Mouse (Mus musculus): ENCODE results near the gene Csdc2. TPM values are rescaled to one million over a fixed set of nuclear protein-coding genes. Genes with fewer than 3 reads are reported as not detected.

Gene Csdc2
- 33.4 and 35.6 TPM in 2 replicates for polyA plus RNA-seq (2015; fragmentation: Nextera tagmentation; extraction: Ambion mirVana)

DNA sequence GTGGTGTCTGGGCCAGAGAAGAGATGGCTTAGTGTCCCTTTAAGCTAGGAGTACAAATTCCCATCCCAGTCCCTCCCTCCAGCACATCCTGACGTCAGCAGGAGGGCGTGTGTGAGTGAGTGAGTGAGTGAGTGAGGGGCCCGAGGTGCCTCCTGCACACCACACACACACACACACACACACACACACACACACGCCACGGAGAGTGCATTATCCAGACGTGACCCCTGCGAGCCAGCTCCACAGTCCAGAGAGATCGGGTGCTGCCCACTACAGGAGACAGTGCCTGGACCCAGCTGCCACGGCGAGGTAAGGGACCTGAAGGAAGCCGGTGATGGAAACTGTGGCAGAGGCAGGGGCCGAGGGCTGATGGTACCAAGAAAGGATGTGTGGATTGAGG lies at the start of gene Csdc2:
Csdc2 (plus strand) TSS at position 81 of the 400 bp plus-strand sequence.

DNA sequence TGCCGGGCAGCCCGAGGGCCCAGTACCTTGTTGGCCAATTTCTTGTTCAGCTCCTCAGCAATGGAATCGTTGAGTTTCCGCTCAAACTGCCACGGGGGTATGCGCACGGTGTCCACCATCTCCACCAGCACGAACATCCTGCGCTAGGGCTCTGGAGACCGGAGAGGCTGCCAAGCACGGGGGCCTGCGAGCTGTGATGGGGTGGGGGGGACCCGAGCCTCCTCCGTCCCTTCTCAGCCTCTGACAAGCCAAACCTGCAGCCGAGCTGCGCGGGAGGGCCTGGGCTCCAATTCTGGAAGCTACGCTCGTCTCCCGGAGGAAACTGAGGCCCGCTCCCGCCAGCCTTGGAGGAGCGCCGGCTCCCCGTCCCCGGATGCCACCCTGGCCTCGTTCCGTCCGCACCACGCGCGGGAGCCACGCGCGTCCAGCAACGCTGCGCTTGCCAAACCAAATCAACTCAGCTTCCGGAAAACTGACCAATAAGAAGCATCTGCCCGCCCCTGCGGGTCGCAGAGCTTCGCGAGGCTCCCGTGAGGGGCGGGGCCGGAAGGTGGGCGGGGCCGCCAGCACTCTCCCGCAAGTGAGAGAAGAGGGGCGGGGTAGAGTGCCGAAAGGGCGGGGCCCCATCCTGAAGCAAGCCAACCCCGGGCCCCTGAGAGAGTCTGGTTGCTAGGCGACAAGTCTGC lies 10.7 kb upstream of the Csdc2 start, which contains the start of gene Polr3h:
Polr3h (minus strand) TSS at position 481 of the 686 bp plus-strand sequence.

DNA sequence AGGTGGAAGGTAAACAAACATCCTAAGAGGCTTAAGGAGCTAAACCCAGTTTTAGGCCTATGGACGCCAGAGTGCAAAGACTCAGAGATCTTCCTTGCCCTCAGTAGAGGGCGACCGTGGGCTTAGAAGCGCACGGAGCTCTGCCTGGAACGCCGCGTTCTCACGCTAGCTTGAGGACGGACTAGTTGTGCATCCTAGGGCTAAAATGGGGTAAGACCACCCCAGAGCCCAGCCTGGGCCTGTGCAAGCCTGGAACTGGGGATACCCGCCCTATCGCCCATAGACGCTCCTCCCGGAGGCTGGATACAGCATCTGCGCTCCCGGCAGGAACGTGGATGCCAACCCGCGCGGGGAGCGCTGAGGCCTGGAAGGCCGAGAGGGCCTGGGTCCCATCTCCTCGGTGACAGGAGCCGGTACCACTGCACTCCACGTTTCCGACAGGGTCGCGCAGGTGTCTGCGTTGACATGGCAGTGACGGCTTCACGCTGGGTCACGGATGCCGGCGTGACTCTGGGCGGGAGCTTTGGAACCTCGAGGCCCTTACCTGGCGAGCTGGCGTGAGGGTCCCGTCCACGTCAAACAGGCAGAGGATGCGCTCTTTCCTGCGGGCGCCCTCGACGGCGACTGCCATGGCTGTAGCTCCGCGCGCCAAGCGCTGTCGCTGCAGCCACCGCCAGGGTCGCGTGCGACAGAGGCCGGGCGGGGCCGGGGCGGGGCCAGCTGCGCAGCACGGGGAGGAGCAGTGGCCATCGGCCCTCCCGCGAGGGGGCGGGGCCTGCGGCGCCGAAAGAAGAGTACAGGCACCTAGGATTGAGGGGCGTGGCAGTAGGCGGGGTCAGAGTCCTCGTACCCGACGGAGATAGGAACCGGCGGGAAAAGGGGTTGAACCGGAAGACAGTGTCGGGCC lies 23.9 kb downstream of the Csdc2 start, which contains the start of gene Pmm1:
Pmm1 (minus strand) TSS at position 760 of the 907 bp plus-strand sequence.

DNA sequence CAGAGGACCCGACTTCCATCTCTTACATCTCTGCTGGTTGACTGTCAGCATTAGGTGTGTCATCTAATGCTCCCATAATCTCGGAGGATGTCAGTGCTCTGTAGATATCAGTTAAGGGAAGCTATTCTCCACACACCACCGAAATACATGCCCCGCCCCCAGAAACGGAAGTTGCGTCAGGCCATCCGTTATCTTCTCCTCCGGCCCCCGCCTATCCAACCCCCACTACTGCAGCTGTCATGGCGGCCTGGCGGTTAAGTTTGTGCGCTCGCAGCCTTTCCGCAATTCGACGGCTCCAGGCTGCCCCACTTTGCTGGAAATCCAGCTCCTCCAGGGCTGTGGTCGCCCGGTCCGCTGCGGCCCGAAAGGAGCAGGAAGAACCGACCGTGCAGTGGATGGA lies 43.8 kb downstream of the Csdc2 start, which contains the start of gene 1700029P11Rik:
1700029P11Rik (plus strand) TSS at position 220 of the 400 bp plus-strand sequence.

DNA sequence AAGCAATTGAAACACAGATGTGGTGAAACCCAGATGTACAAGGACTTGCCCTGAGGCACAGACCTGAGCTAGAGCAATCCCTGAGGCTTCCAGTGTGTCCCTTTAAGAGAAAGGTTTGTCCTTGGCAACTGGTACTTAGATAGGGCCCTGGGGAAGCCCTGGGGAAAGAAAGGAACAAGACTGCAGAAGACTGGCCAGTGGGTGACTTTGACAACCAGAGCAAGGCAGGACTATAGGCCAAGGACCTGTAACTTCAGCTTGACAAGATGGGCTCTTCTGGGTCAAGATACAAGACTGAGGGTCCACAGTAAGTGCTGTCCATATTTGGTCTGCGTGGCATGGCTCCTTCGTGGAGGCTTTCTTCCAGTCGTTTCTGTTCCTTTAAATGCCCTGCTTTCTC lies 51.1 kb downstream of the Csdc2 start, which contains the start of gene Xrcc6:
Xrcc6 (plus strand) TSS at position 190 of the 400 bp plus-strand sequence.

Other genes starting within 250 kb of the Csdc2 start
- 1.4 and 1.6 TPM in 2 replicates for gene Chadl, start 239.5 kb upstream of the Csdc2 start, polyA plus RNA-seq (2015; fragmentation: Nextera tagmentation; extraction: Ambion mirVana)
- gene Zc3h7b, start 191.7 kb upstream of the Csdc2 start, polyA plus RNA-seq (2015; fragmentation: Nextera tagmentation; extraction: Ambion mirVana) = 10.9 and 13.8 TPM in 2 replicates
- 27.8 and 34.2 TPM in 2 replicates for gene Rangap1, start 191.2 kb upstream of the Csdc2 start, polyA plus RNA-seq (2015; fragmentation: Nextera tagmentation; extraction: Ambion mirVana)
- gene Tef, start 134.3 kb upstream of the Csdc2 start, polyA plus RNA-seq (2015; fragmentation: Nextera tagmentation; extraction: Ambion mirVana) = 15.8 and 17.3 TPM in 2 replicates
- 14.3 and 16.8 TPM in 2 replicates for gene Tob2, start 78.0 kb upstream of the Csdc2 start, polyA plus RNA-seq (2015; fragmentation: Nextera tagmentation; extraction: Ambion mirVana)
- 63.1 and 72.5 TPM in 2 replicates for gene Phf5a, start 64.8 kb upstream of the Csdc2 start, polyA plus RNA-seq (2015; fragmentation: Nextera tagmentation; extraction: Ambion mirVana)
- 122 and 139 TPM in 2 replicates for gene Aco2, start 64.5 kb upstream of the Csdc2 start, polyA plus RNA-seq (2015; fragmentation: Nextera tagmentation; extraction: Ambion mirVana)
- 50.2 and 53.4 TPM in 2 replicates for gene Polr3h, start 10.5 kb upstream of the Csdc2 start, polyA plus RNA-seq (2015; fragmentation: Nextera tagmentation; extraction: Ambion mirVana)
- 33.4 and 34.9 TPM in 2 replicates for gene Pmm1, start 24.2 kb downstream of the Csdc2 start, polyA plus RNA-seq (2015; fragmentation: Nextera tagmentation; extraction: Ambion mirVana)
- not detected in 2 replicates for gene 1700029P11Rik, start 43.8 kb downstream of the Csdc2 start, polyA plus RNA-seq (2015; fragmentation: Nextera tagmentation; extraction: Ambion mirVana)
- 31.5 and 34.8 TPM in 2 replicates for gene Xrcc6, start 51.1 kb downstream of the Csdc2 start, polyA plus RNA-seq (2015; fragmentation: Nextera tagmentation; extraction: Ambion mirVana)
- 15.0 and 17.9 TPM in 2 replicates for gene Desi1, start 97.1 kb downstream of the Csdc2 start, polyA plus RNA-seq (2015; fragmentation: Nextera tagmentation; extraction: Ambion mirVana)
- 127 and 135 TPM in 2 replicates for gene Snu13, start 110.8 kb downstream of the Csdc2 start, polyA plus RNA-seq (2015; fragmentation: Nextera tagmentation; extraction: Ambion mirVana)
- gene 4930407I10Rik, start 122.4 kb downstream of the Csdc2 start, polyA plus RNA-seq (2015; fragmentation: Nextera tagmentation; extraction: Ambion mirVana) = not detected in 2 replicates
- gene Mei1, start 133.2 kb downstream of the Csdc2 start, polyA plus RNA-seq (2015; fragmentation: Nextera tagmentation; extraction: Ambion mirVana) = 0.31 and 0.35 TPM in 2 replicates
- gene Ccdc134, start 191.2 kb downstream of the Csdc2 start, polyA plus RNA-seq (2015; fragmentation: Nextera tagmentation; extraction: Ambion mirVana) = 10.0 and 11.2 TPM in 2 replicates
- gene Srebf2, start 210.4 kb downstream of the Csdc2 start, polyA plus RNA-seq (2015; fragmentation: Nextera tagmentation; extraction: Ambion mirVana) = 109 and 175 TPM in 2 replicates

Measured in urinary bladder, postnatal 0 days (tissue).